Comparison of ENCODE assay signal across 16 mouse cellular contexts in the genomic region with DNA sequence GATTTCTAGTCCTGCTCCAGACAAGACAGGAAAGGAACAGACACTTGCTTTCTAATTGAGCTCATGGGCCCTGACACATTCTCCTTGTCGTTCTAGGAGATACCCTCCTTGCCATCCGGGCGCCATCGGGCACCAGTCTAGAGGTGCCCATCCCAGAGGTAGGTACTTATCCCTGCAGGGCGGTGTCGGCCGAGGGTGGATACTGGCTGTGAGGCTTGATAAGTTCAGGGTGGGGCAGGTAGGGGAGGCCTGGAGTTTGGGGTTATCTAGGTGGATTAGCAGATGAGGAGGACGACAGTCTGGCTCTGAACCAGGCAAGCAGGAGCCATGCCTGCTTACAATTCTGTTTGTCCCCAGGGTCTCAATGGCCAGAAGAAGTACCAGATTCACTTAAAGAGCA. TPM values are rescaled to one million over a fixed set of nuclear protein-coding genes. Genes with fewer than 3 reads are reported as not detected.
DNase-seq lines count a peak whose midpoint lies in the region; ATAC-seq and TF ChIP-seq lines count a peak whose summit lies in the region.
"Had no signal": no experiment of that assay in that cellular context is flagged by ENCODE, and none has a peak within 500 bp of the region (broad histone marks: within the 10 kb centered on the region; RNA-seq: fewer than 3 reads in every experiment).

No protein-coding gene starts in this region.

- peaks cover 11% of the 10 kb centered on the region for H3K4me1 ChIP-seq in midbrain, embryonic 11.5 days (ENCODE audit: control insufficient read depth, insufficient read depth, low read length)
- H3K4me1 ChIP-seq in midbrain, embryonic 14.5 days (ENCODE audit: control insufficient read depth, insufficient read depth, low read length) = peaks cover 12% of the 10 kb centered on the region
- H3K4me1 ChIP-seq in liver, embryonic 14.5 days (replicated peaks; ENCODE audit: control insufficient read depth in 2 of 2, insufficient read depth in 2 of 2, low read length in 1 of 2) = peaks cover 43 to 68% of the 10 kb centered on the region in 2 experiments
- H3K4me1 ChIP-seq in stomach, embryonic 15.5 days = peaks cover 30% of the 10 kb centered on the region

- H3K9ac ChIP-seq in midbrain, embryonic 11.5 days (ENCODE audit: low read length) = no peak overlapping the region
- H3K9ac ChIP-seq in midbrain, embryonic 14.5 days (replicated peaks; ENCODE audit: low read length) = no peak overlapping the region
- H3K9ac ChIP-seq in liver, embryonic 14.5 days (replicated peaks) = peak overlapping the region; percentile 95
- H3K9ac ChIP-seq in stomach, embryonic 15.5 days = no peak overlapping the region

- peak; percentile 91 for TF ChIP-seq EP300 in liver, embryonic 14.5 days (IDR thresholded peaks at IDR 0.05; ENCODE audit: low read depth)

- peak; percentile 27 for DNase-seq in gastrocnemius, adult 2 months
- no peak for DNase-seq in gastrocnemius, postnatal 25 days
- peak; percentile 28 for DNase-seq in midbrain, embryonic 11.5 days (ENCODE audit: low spot score, missing footprints)
- no peak for DNase-seq in midbrain, embryonic 14.5 days
- peak; percentile 88 to 90 (median 90) for DNase-seq in liver, embryonic 14.5 days (ENCODE audit: low read depth in 3 of 3, low spot score in 3 of 3)
- no peak for DNase-seq in thymus, postnatal 0 days (ENCODE audit: low spot score)
- no peak for DNase-seq in left cerebral cortex, postnatal 25 days (ENCODE audit: low spot score in 2 of 2)
- DNase-seq: adrenal gland, postnatal 25 days; cerebellum, adult 18-20 months; embryo, embryonic 11 days; kidney, postnatal 10 days; right cerebral cortex, postnatal 25 days; thymus, adult 18-20 months had no signal

- no peaks in the 10 kb centered on the region for H3K9me3 ChIP-seq in midbrain, embryonic 11.5 days (ENCODE audit: control insufficient read depth, low read length)
- no peaks in the 10 kb centered on the region for H3K9me3 ChIP-seq in midbrain, embryonic 14.5 days (ENCODE audit: control insufficient read depth, low read length)
- H3K9me3 ChIP-seq in liver, embryonic 14.5 days (ENCODE audit: control insufficient read depth, low read length) = no peaks in the 10 kb centered on the region
- H3K9me3 ChIP-seq in stomach, embryonic 15.5 days = no peaks in the 10 kb centered on the region

- 92% methylated on average over 8 of the region's 8 CpGs for WGBS in midbrain, embryonic 11.5 days
- WGBS in midbrain, embryonic 14.5 days = 95% methylated on average over 8 of the region's 8 CpGs
- 18% methylated on average over 8 of the region's 8 CpGs for WGBS in liver, embryonic 14.5 days (ENCODE audit: insufficient replicate concordance)
- WGBS in stomach, embryonic 15.5 days = 85% methylated on average over 8 of the region's 8 CpGs

- intact Hi-C loops in gastrocnemius, adult 2 months (cut with DNase I) = loop anchor here (2.0 kb wide), 1 partner anchor 27 kb away; the partner anchor contains the start of genes Lrrc29 and Tmem208
- intact Hi-C loops in left cerebral cortex, postnatal 25 days (cut with DNase I) = no loop called here

- H3K4me3 ChIP-seq in gastrocnemius, adult 2 months = no peak overlapping the region
- no peak overlapping the region for H3K4me3 ChIP-seq in midbrain, embryonic 11.5 days (ENCODE audit: low read depth, low read length)
- no peak overlapping the region for H3K4me3 ChIP-seq in midbrain, embryonic 14.5 days (replicated peaks; ENCODE audit: low read depth, low read length)
- peak overlapping the region; percentile 94 to 97 for H3K4me3 ChIP-seq in liver, embryonic 14.5 days (ENCODE audit: insufficient read depth in 1 of 2, low read depth in 2 of 2, low read length in 2 of 2)
- no peak overlapping the region for H3K4me3 ChIP-seq in stomach, embryonic 15.5 days (replicated peaks)

- no peaks in the 10 kb centered on the region for H3K27me3 ChIP-seq in midbrain, embryonic 11.5 days (ENCODE audit: control insufficient read depth, insufficient read depth, low read length)
- no peaks in the 10 kb centered on the region for H3K27me3 ChIP-seq in midbrain, embryonic 14.5 days (ENCODE audit: control insufficient read depth, insufficient read depth, low read length)
- H3K27me3 ChIP-seq in liver, embryonic 14.5 days (ENCODE audit: control insufficient read depth, insufficient read depth, low read length) = no peaks in the 10 kb centered on the region
- H3K27me3 ChIP-seq in stomach, embryonic 15.5 days (replicated peaks) = no peaks in the 10 kb centered on the region

- ATAC-seq in midbrain, embryonic 11.5 days (ENCODE audit: low FRiP score) = no peak
- no peak for ATAC-seq in midbrain, embryonic 14.5 days (ENCODE audit: low FRiP score, low TSS enrichment)
- peak; percentile 89 for ATAC-seq in liver, embryonic 14.5 days (ENCODE audit: insufficient read depth)
- peak; percentile 87; the same call in 1 of the 2 replicates for ATAC-seq in stomach, embryonic 15.5 days (ENCODE audit: insufficient read depth, low FRiP score, low read depth)
- ATAC-seq: hindbrain, postnatal 0 days had no signal

- TF ChIP-seq CTCF in gastrocnemius, adult 2 months (IDR thresholded peaks at IDR 0.05) = no peak
- TF ChIP-seq CTCF in liver, embryonic 14.5 days (IDR thresholded peaks at IDR 0.05; ENCODE audit: low read depth) = no peak

- no peak overlapping the region for H3K4me2 ChIP-seq in midbrain, embryonic 11.5 days
- H3K4me2 ChIP-seq in midbrain, embryonic 14.5 days (ENCODE audit: low read length) = no peak overlapping the region
- peak overlapping the region; percentile 99 for H3K4me2 ChIP-seq in liver, embryonic 14.5 days (ENCODE audit: low read depth)
- H3K4me2 ChIP-seq in stomach, embryonic 15.5 days = no peak overlapping the region

- no peak overlapping the region for H3K27ac ChIP-seq in gastrocnemius, adult 2 months
- H3K27ac ChIP-seq in midbrain, embryonic 11.5 days (ENCODE audit: low read depth, low read length) = no peak overlapping the region
- no peak overlapping the region for H3K27ac ChIP-seq in midbrain, embryonic 14.5 days (replicated peaks; ENCODE audit: low read depth, low read length)
- peak overlapping the region; percentile 97 for H3K27ac ChIP-seq in liver, embryonic 14.5 days
- H3K27ac ChIP-seq in stomach, embryonic 15.5 days = no peak overlapping the region
- H3K27ac ChIP-seq: hindbrain, postnatal 0 days; macrophage had no signal

- peaks cover 22% of the 10 kb centered on the region for H3K36me3 ChIP-seq in midbrain, embryonic 11.5 days (ENCODE audit: control insufficient read depth, insufficient read depth, low read length)
- peaks cover 64% of the 10 kb centered on the region for H3K36me3 ChIP-seq in midbrain, embryonic 14.5 days (ENCODE audit: control insufficient read depth, insufficient read depth, low read length)
- H3K36me3 ChIP-seq in liver, embryonic 14.5 days (replicated peaks; ENCODE audit: control insufficient read depth, insufficient read depth, low read depth) = peaks cover 63% of the 10 kb centered on the region
- H3K36me3 ChIP-seq in stomach, embryonic 15.5 days = peaks cover 30% of the 10 kb centered on the region

RNA-seq across cellular contexts. Expression of gene E2f4, which starts 2.5 kb away (rescaled TPM):
- total RNA-seq in gastrocnemius, adult 2 months (2021) = 10 to 100 TPM; 26.8 to 29.7 TPM
- total RNA-seq in gastrocnemius, postnatal 25 days (2021) = 10 to 100 TPM; 21.8 to 24.5 TPM
- polyA plus RNA-seq in midbrain, embryonic 11.5 days (2014; fragmentation: Nextera tagmentation; extraction: Ambion mirVana) = 94.9 and 101 TPM in 2 replicates
- 43.9 and 51.7 TPM in 2 replicates for polyA plus RNA-seq in midbrain, embryonic 14.5 days (2014; fragmentation: Nextera tagmentation; extraction: Ambion mirVana)
- 275 and 297 TPM in 2 replicates for polyA plus RNA-seq in liver, embryonic 14.5 days (2012; rRNA removed)
- 206 and 227 TPM in 2 replicates for polyA plus RNA-seq in liver, embryonic 14.5 days (2014; fragmentation: Nextera tagmentation; extraction: Ambion mirVana)
- 80.4 and 83.1 TPM in 2 replicates for polyA plus RNA-seq in stomach, embryonic 15.5 days (2015; fragmentation: Nextera tagmentation; extraction: Ambion mirVana)
- polyA plus RNA-seq in thymus, postnatal 0 days (2015; fragmentation: Nextera tagmentation; extraction: Ambion mirVana) = 81.7 and 103 TPM in 2 replicates
- 10 to 100 TPM; 32.9 to 35.1 TPM for total RNA-seq in left cerebral cortex, postnatal 25 days (2021)

RNA-seq across cellular contexts. Expression of gene Exoc3l, which starts 4.1 kb away (rescaled TPM):
- 1 to 10 TPM in 1 of 2 experiments, under 1 TPM in 1; 0.84 to 2.3 TPM for total RNA-seq in gastrocnemius, adult 2 months (2021)
- 1 to 10 TPM; 1.4 to 2.5 TPM for total RNA-seq in gastrocnemius, postnatal 25 days (2021)
- polyA plus RNA-seq in midbrain, embryonic 11.5 days (2014; fragmentation: Nextera tagmentation; extraction: Ambion mirVana) = 6.4 and 8.6 TPM in 2 replicates
- polyA plus RNA-seq in midbrain, embryonic 14.5 days (2014; fragmentation: Nextera tagmentation; extraction: Ambion mirVana) = 8.6 and 13.1 TPM in 2 replicates
- polyA plus RNA-seq in liver, embryonic 14.5 days (2012; rRNA removed) = 6.2 and 6.5 TPM in 2 replicates
- 4.5 and 4.7 TPM in 2 replicates for polyA plus RNA-seq in liver, embryonic 14.5 days (2014; fragmentation: Nextera tagmentation; extraction: Ambion mirVana)
- 10.4 and 10.9 TPM in 2 replicates for polyA plus RNA-seq in stomach, embryonic 15.5 days (2015; fragmentation: Nextera tagmentation; extraction: Ambion mirVana)
- polyA plus RNA-seq in thymus, postnatal 0 days (2015; fragmentation: Nextera tagmentation; extraction: Ambion mirVana) = 4.0 and 5.1 TPM in 2 replicates
- 1 to 10 TPM; 1.4 to 1.8 TPM for total RNA-seq in left cerebral cortex, postnatal 25 days (2021)
- polyA plus RNA-seq: macrophage had no signal

RNA-seq across cellular contexts. Expression of gene Elmo3, which starts 5.4 kb away (rescaled TPM):
- 1 to 10 TPM; 1.2 to 1.6 TPM for total RNA-seq in gastrocnemius, adult 2 months (2021)
- under 1 TPM; 0.49 to 0.99 TPM for total RNA-seq in gastrocnemius, postnatal 25 days (2021)
- polyA plus RNA-seq in midbrain, embryonic 11.5 days (2014; fragmentation: Nextera tagmentation; extraction: Ambion mirVana) = 0.81 and 1.8 TPM in 2 replicates
- polyA plus RNA-seq in midbrain, embryonic 14.5 days (2014; fragmentation: Nextera tagmentation; extraction: Ambion mirVana) = 0.55 and 1.1 TPM in 2 replicates
- polyA plus RNA-seq in liver, embryonic 14.5 days (2012; rRNA removed) = 3.6 and 4.2 TPM in 2 replicates
- polyA plus RNA-seq in liver, embryonic 14.5 days (2014; fragmentation: Nextera tagmentation; extraction: Ambion mirVana) = 2.5 and 2.8 TPM in 2 replicates
- polyA plus RNA-seq in stomach, embryonic 15.5 days (2015; fragmentation: Nextera tagmentation; extraction: Ambion mirVana) = 15.9 and 17.1 TPM in 2 replicates
- 9.3 and 9.4 TPM in 2 replicates for polyA plus RNA-seq in thymus, postnatal 0 days (2015; fragmentation: Nextera tagmentation; extraction: Ambion mirVana)
- 1 to 10 TPM in 1 of 2 experiments, under 1 TPM in 1; 0.62 to 1.8 TPM for total RNA-seq in left cerebral cortex, postnatal 25 days (2021)

RNA-seq across cellular contexts. Expression of gene 4931428F04Rik, which starts 10.3 kb away (rescaled TPM):
- total RNA-seq in gastrocnemius, adult 2 months (2021) = under 1 TPM; 0.33 to 0.98 TPM
- under 1 TPM; 0.64 to 0.84 TPM for total RNA-seq in gastrocnemius, postnatal 25 days (2021)
- polyA plus RNA-seq in midbrain, embryonic 11.5 days (2014; fragmentation: Nextera tagmentation; extraction: Ambion mirVana) = 34.2 and 34.4 TPM in 2 replicates
- polyA plus RNA-seq in midbrain, embryonic 14.5 days (2014; fragmentation: Nextera tagmentation; extraction: Ambion mirVana) = 65.7 and 98.8 TPM in 2 replicates
- polyA plus RNA-seq in liver, embryonic 14.5 days (2012; rRNA removed) = 1.3 and 1.6 TPM in 2 replicates
- 0.48 and 0.62 TPM in 2 replicates for polyA plus RNA-seq in liver, embryonic 14.5 days (2014; fragmentation: Nextera tagmentation; extraction: Ambion mirVana)
- polyA plus RNA-seq in stomach, embryonic 15.5 days (2015; fragmentation: Nextera tagmentation; extraction: Ambion mirVana) = 9.1 and 10.7 TPM in 2 replicates
- 3.2 and 4.2 TPM in 2 replicates for polyA plus RNA-seq in thymus, postnatal 0 days (2015; fragmentation: Nextera tagmentation; extraction: Ambion mirVana)
- total RNA-seq in left cerebral cortex, postnatal 25 days (2021) = 10 to 100 TPM; 25.4 to 29.1 TPM

RNA-seq across cellular contexts. Expression of gene Nol3, which starts 24.0 kb away (rescaled TPM):
- total RNA-seq in gastrocnemius, adult 2 months (2021) = 10 to 100 TPM; 27.9 to 32.4 TPM
- total RNA-seq in gastrocnemius, postnatal 25 days (2021) = 10 to 100 TPM; 22.3 to 23.3 TPM
- polyA plus RNA-seq in midbrain, embryonic 11.5 days (2014; fragmentation: Nextera tagmentation; extraction: Ambion mirVana) = 2.0 and 3.2 TPM in 2 replicates
- 3.0 and 4.2 TPM in 2 replicates for polyA plus RNA-seq in midbrain, embryonic 14.5 days (2014; fragmentation: Nextera tagmentation; extraction: Ambion mirVana)
- polyA plus RNA-seq in liver, embryonic 14.5 days (2012; rRNA removed) = 0.02 and 0.03 TPM in 2 replicates
- not detected in 2 replicates for polyA plus RNA-seq in liver, embryonic 14.5 days (2014; fragmentation: Nextera tagmentation; extraction: Ambion mirVana)
- 1.4 and 1.7 TPM in 2 replicates for polyA plus RNA-seq in stomach, embryonic 15.5 days (2015; fragmentation: Nextera tagmentation; extraction: Ambion mirVana)
- polyA plus RNA-seq in thymus, postnatal 0 days (2015; fragmentation: Nextera tagmentation; extraction: Ambion mirVana) = 0.42 and 0.47 TPM in 2 replicates
- 1 to 10 TPM; 7.7 TPM for total RNA-seq in left cerebral cortex, postnatal 25 days (2021)

Comparison
In these comparisons a context has a peak if more than half of its experiments do, and no peak if none do; other contexts are left out.
1. DNase-seq: peak in gastrocnemius, adult 2 months (single experiment), midbrain, embryonic 11.5 days (single experiment) and liver, embryonic 14.5 days (3 of 3); none in gastrocnemius, postnatal 25 days (single experiment), midbrain, embryonic 14.5 days (single experiment), thymus, postnatal 0 days (single experiment) and left cerebral cortex, postnatal 25 days (0 of 2).
2. H3K4me3 ChIP-seq: peak in liver, embryonic 14.5 days (2 of 2); none in gastrocnemius, adult 2 months (single experiment), midbrain, embryonic 11.5 days (single experiment), midbrain, embryonic 14.5 days (single experiment) and stomach, embryonic 15.5 days (single experiment).
3. ATAC-seq: peak in liver, embryonic 14.5 days (single experiment) and stomach, embryonic 15.5 days (single experiment); none in midbrain, embryonic 11.5 days (single experiment) and midbrain, embryonic 14.5 days (single experiment).